In genomic region chr3:100994252-100994651, GRCm38 (mm10) we compare ENCODE assay signal across 25 mouse cellular contexts. TPM values are rescaled to one million over a fixed set of nuclear protein-coding genes. Genes with fewer than 3 reads are reported as not detected.
DNase-seq lines count a peak whose midpoint lies in the region; ATAC-seq and TF ChIP-seq lines count a peak whose summit lies in the region.
"Had no signal": no experiment of that assay in that cellular context is flagged by ENCODE, and none has a peak within 500 bp of the region (broad histone marks: within the 10 kb centered on the region; RNA-seq: fewer than 3 reads in every experiment).

No protein-coding gene starts in this region.

- H3K27ac ChIP-seq in gastrocnemius, adult 2 months = peak overlapping the region; percentile 40; the same call in 1 of the 2 replicates
- H3K27ac ChIP-seq in heart, postnatal 0 days (ENCODE audit: low read depth) = 0 out of 2 replicates have a peak overlapping the region, but pooled peaks have one; percentile 58
- H3K27ac ChIP-seq in midbrain, embryonic 10.5 days (replicated peaks) = 0 out of 2 replicates have a peak overlapping the region, but pooled peaks have one; percentile 13
- no peak overlapping the region; the same call in 1 of the 2 replicates for H3K27ac ChIP-seq in midbrain, postnatal 0 days (ENCODE audit: low read depth, low read length)
- peak overlapping the region; percentile 55 for H3K27ac ChIP-seq in macrophage
- no peak overlapping the region for H3K27ac ChIP-seq in intestine, embryonic 15.5 days
- H3K27ac ChIP-seq: embryonic facial prominence, embryonic 10.5 days; embryonic facial prominence, embryonic 15.5 days; forebrain, embryonic 12.5 days; hindbrain, embryonic 13.5 days; kidney, embryonic 15.5 days; limb, embryonic 12.5 days; liver, embryonic 12.5 days had no signal

- no peak overlapping the region; the same call in 1 of the 2 replicates for H3K4me2 ChIP-seq in heart, postnatal 0 days (ENCODE audit: low read depth, low read length)
- no peak overlapping the region for H3K4me2 ChIP-seq in midbrain, postnatal 0 days (ENCODE audit: low read depth, low read length, poor library complexity, severe bottlenecking)
- no peak overlapping the region for H3K4me2 ChIP-seq in intestine, embryonic 15.5 days (replicated peaks)
- H3K4me2 ChIP-seq: embryonic facial prominence, embryonic 15.5 days; forebrain, embryonic 12.5 days; hindbrain, embryonic 13.5 days; kidney, embryonic 15.5 days; limb, embryonic 12.5 days; liver, embryonic 12.5 days had no signal

- no peak overlapping the region for H3K9ac ChIP-seq in heart, postnatal 0 days (replicated peaks; ENCODE audit: low read depth, low read length)
- no peak overlapping the region for H3K9ac ChIP-seq in midbrain, postnatal 0 days (replicated peaks; ENCODE audit: low read length, poor library complexity, severe bottlenecking)
- H3K9ac ChIP-seq in intestine, embryonic 15.5 days = no peak overlapping the region
- H3K9ac ChIP-seq: embryonic facial prominence, embryonic 15.5 days; forebrain, embryonic 12.5 days; forebrain, postnatal 0 days; hindbrain, embryonic 13.5 days; kidney, embryonic 15.5 days; limb, embryonic 12.5 days; liver, embryonic 12.5 days had no signal

- H3K4me1 ChIP-seq in heart, postnatal 0 days (ENCODE audit: control insufficient read depth, insufficient read depth) = peaks cover 16% of the 10 kb centered on the region
- peaks cover 22% of the 10 kb centered on the region for H3K4me1 ChIP-seq in midbrain, embryonic 10.5 days
- H3K4me1 ChIP-seq in midbrain, postnatal 0 days (ENCODE audit: insufficient read depth, low read length) = peaks cover 11% of the 10 kb centered on the region; the same call in 1 of the 2 replicates
- H3K4me1 ChIP-seq in intestine, embryonic 15.5 days (replicated peaks) = peaks cover 3% of the 10 kb centered on the region; the same call in 1 of the 2 replicates
- H3K4me1 ChIP-seq: liver, embryonic 12.5 days had no signal

- H3K79me2 ChIP-seq in macrophage (ENCODE audit: inconsistent target) = no peaks in the 10 kb centered on the region

- TF ChIP-seq CTCF in gastrocnemius, adult 2 months (IDR thresholded peaks at IDR 0.05) = no peak
- TF ChIP-seq CTCF in heart, postnatal 0 days (IDR thresholded peaks at IDR 0.05; ENCODE audit: low read depth) = no peak
- TF ChIP-seq CTCF in midbrain, postnatal 0 days (IDR thresholded peaks at IDR 0.05) = no peak

- H3K27me3 ChIP-seq in heart, postnatal 0 days (ENCODE audit: control insufficient read depth, insufficient read depth, low read length) = no peaks in the 10 kb centered on the region
- no peaks in the 10 kb centered on the region for H3K27me3 ChIP-seq in midbrain, embryonic 10.5 days (ENCODE audit: low read depth, poor library complexity, severe bottlenecking)
- no peaks in the 10 kb centered on the region for H3K27me3 ChIP-seq in midbrain, postnatal 0 days (ENCODE audit: insufficient read depth, low read length)
- H3K27me3 ChIP-seq in intestine, embryonic 15.5 days (replicated peaks) = no peaks in the 10 kb centered on the region
- H3K27me3 ChIP-seq: CH12.LX; embryonic facial prominence, embryonic 15.5 days; hindbrain, embryonic 13.5 days; kidney, embryonic 15.5 days; limb, embryonic 12.5 days; liver, embryonic 12.5 days; megakaryocyte, embryonic 14.5 days had no signal

- no peaks in the 10 kb centered on the region for H3K9me3 ChIP-seq in heart, postnatal 0 days (replicated peaks; ENCODE audit: control insufficient read depth, low read length)
- no peaks in the 10 kb centered on the region for H3K9me3 ChIP-seq in midbrain, embryonic 10.5 days (replicated peaks)
- H3K9me3 ChIP-seq in midbrain, postnatal 0 days (ENCODE audit: low read length) = no peaks in the 10 kb centered on the region
- no peaks in the 10 kb centered on the region for H3K9me3 ChIP-seq in intestine, embryonic 15.5 days
- H3K9me3 ChIP-seq: embryonic facial prominence, embryonic 10.5 days; embryonic facial prominence, embryonic 15.5 days; forebrain, embryonic 12.5 days; heart, embryonic 10.5 days; hindbrain, embryonic 13.5 days; kidney, embryonic 15.5 days; limb, embryonic 12.5 days; liver, embryonic 12.5 days; megakaryocyte, embryonic 14.5 days had no signal

- H3K4me3 ChIP-seq in gastrocnemius, adult 2 months = no peak overlapping the region
- no peak overlapping the region for H3K4me3 ChIP-seq in heart, postnatal 0 days (ENCODE audit: low read depth, low read length)
- H3K4me3 ChIP-seq in midbrain, embryonic 10.5 days = no peak overlapping the region
- H3K4me3 ChIP-seq in midbrain, postnatal 0 days (ENCODE audit: low read depth, low read length) = no peak overlapping the region
- peak overlapping the region; percentile 17; the same call in 1 of the 2 replicates for H3K4me3 ChIP-seq in macrophage (ENCODE audit: inconsistent target)
- no peak overlapping the region for H3K4me3 ChIP-seq in intestine, embryonic 15.5 days (replicated peaks)
- H3K4me3 ChIP-seq: embryonic facial prominence, embryonic 10.5 days; embryonic facial prominence, embryonic 15.5 days; forebrain, embryonic 12.5 days; heart, embryonic 10.5 days; hindbrain, embryonic 13.5 days; kidney, embryonic 15.5 days; limb, embryonic 12.5 days; liver, embryonic 12.5 days had no signal

- ATAC-seq in heart, postnatal 0 days (ENCODE audit: insufficient read depth, low read depth) = no peak
- ATAC-seq in midbrain, postnatal 0 days (ENCODE audit: low FRiP score) = no peak
- no peak for ATAC-seq in intestine, embryonic 15.5 days
- ATAC-seq: forebrain, postnatal 0 days; intestine, postnatal 0 days; liver, embryonic 12.5 days had no signal

- DNase-seq in gastrocnemius, adult 2 months = no peak
- DNase-seq in gastrocnemius, postnatal 36 days = no peak
- DNase-seq in heart, postnatal 0 days (ENCODE audit: low spot score) = no peak
- DNase-seq in heart, adult 8-10 months (ENCODE audit: low spot score) = no peak
- DNase-seq in midbrain, embryonic 10.5 days (ENCODE audit: low spot score) = no peak
- no peak for DNase-seq in midbrain, postnatal 0 days (ENCODE audit: low spot score)
- DNase-seq: cerebellum, adult 2 months; cerebellum, postnatal 14 days; forebrain, postnatal 0 days; gastrocnemius, postnatal 10 days had no signal

- H3K36me3 ChIP-seq in heart, postnatal 0 days (replicated peaks; ENCODE audit: control insufficient read depth, insufficient read depth, low read length) = no peaks in the 10 kb centered on the region
- no peaks in the 10 kb centered on the region for H3K36me3 ChIP-seq in midbrain, embryonic 10.5 days
- H3K36me3 ChIP-seq in midbrain, postnatal 0 days (ENCODE audit: insufficient read depth, low read length) = no peaks in the 10 kb centered on the region
- no peaks in the 10 kb centered on the region for H3K36me3 ChIP-seq in macrophage (ENCODE audit: inconsistent target)
- H3K36me3 ChIP-seq in intestine, embryonic 15.5 days = no peaks in the 10 kb centered on the region
- H3K36me3 ChIP-seq: embryonic facial prominence, embryonic 10.5 days; embryonic facial prominence, embryonic 15.5 days; forebrain, embryonic 12.5 days; heart, embryonic 10.5 days; hindbrain, embryonic 13.5 days; kidney, embryonic 15.5 days; limb, embryonic 12.5 days; liver, embryonic 12.5 days had no signal

- intact Hi-C loops in gastrocnemius, adult 2 months (cut with DNase I) = no loop called here
- intact Hi-C loops in gastrocnemius, postnatal 36 days (cut with DNase I) = no loop called here

- WGBS in heart, postnatal 0 days = 88% methylated on average over 4 of the region's 4 CpGs
- WGBS in midbrain, embryonic 10.5 days = 70% methylated on average over 4 of the region's 4 CpGs
- WGBS in midbrain, postnatal 0 days = 64% methylated on average over 4 of the region's 4 CpGs
- WGBS in macrophage (ENCODE audit: missing documents) = 64% methylated on average over 4 of the region's 4 CpGs
- WGBS in intestine, embryonic 15.5 days = 82% methylated on average over 4 of the region's 4 CpGs

- no peak for TF ChIP-seq EP300 in heart, postnatal 0 days (IDR thresholded peaks at IDR 0.05; ENCODE audit: low read depth)

RNA-seq across cellular contexts. Expression of gene Ttf2, which starts 24.8 kb away (rescaled TPM):
- 1 to 10 TPM; 2.5 to 3.1 TPM for total RNA-seq in gastrocnemius, adult 2 months (2021)
- 1 to 10 TPM; 3.6 to 3.8 TPM for total RNA-seq in gastrocnemius, postnatal 36 days (2021)
- total RNA-seq in heart, postnatal 0 days (2014; rRNA removed; ENCODE audit: low replicate concordance) = 11.0 and 13.5 TPM in 2 replicates
- polyA plus RNA-seq in heart, postnatal 0 days (2015; fragmentation: Nextera tagmentation; extraction: Ambion mirVana) = 4.2 and 4.4 TPM in 2 replicates
- total RNA-seq in heart, adult 8-10 months (2022) = 1 to 10 TPM; 2.1 to 2.8 (median 2.5) TPM
- 29.3 and 30.1 TPM in 2 replicates for polyA plus RNA-seq in midbrain, embryonic 10.5 days (2016; fragmentation: Nextera tagmentation; extraction: Ambion mirVana)
- total RNA-seq in midbrain, postnatal 0 days (2014; rRNA removed) = 3.6 and 3.7 TPM in 2 replicates
- polyA plus RNA-seq in midbrain, postnatal 0 days (2015; fragmentation: Nextera tagmentation; extraction: Ambion mirVana) = 1.5 and 1.9 TPM in 2 replicates
- total RNA-seq in macrophage (2018; cell fraction: chromatin; rRNA removed) = 10 to 100 TPM in 20 of 26 experiments, 1 to 10 TPM in 6; 5.4 to 50.7 (median 25.3) TPM
- total RNA-seq in macrophage (2018; cell fraction: cytosol; rRNA removed) = 10 to 100 TPM in 1 of 26 experiments, 1 to 10 TPM in 25; 4.8 to 10.5 (median 8.2) TPM
- 10 to 100 TPM in 16 of 26 experiments, 1 to 10 TPM in 10; 4.6 to 39.8 (median 12.7) TPM for total RNA-seq in macrophage (2018; cell fraction: nucleus; rRNA removed)
- 5.9 to 10.8 TPM (median 6.1 TPM) in 3 replicates for polyA plus RNA-seq in macrophage (2018)
- 12.6 and 13.1 TPM in 2 replicates for polyA plus RNA-seq in intestine, embryonic 15.5 days (2015; fragmentation: Nextera tagmentation; extraction: Ambion mirVana)

RNA-seq across cellular contexts. Expression of gene Cd101, which starts 35.1 kb away (rescaled TPM):
- total RNA-seq in gastrocnemius, adult 2 months (2021) = under 1 TPM; 0.06 to 0.13 TPM
- under 1 TPM in 1 of 2 experiments, not detected in 1; 0.15 TPM for total RNA-seq in gastrocnemius, postnatal 36 days (2021)
- 1.8 TPM in 1 of 2 replicates, not detected in the other for total RNA-seq in heart, postnatal 0 days (2014; rRNA removed; ENCODE audit: low replicate concordance)
- 0.26 and 0.27 TPM in 2 replicates for polyA plus RNA-seq in heart, postnatal 0 days (2015; fragmentation: Nextera tagmentation; extraction: Ambion mirVana)
- total RNA-seq in heart, adult 8-10 months (2022) = under 1 TPM; 0.12 to 0.31 (median 0.22) TPM
- polyA plus RNA-seq in midbrain, embryonic 10.5 days (2016; fragmentation: Nextera tagmentation; extraction: Ambion mirVana) = 0.06 TPM in 1 of 2 replicates, not detected in the other
- 0.44 TPM in 1 of 2 replicates, not detected in the other for total RNA-seq in midbrain, postnatal 0 days (2014; rRNA removed)
- 0.07 TPM in 1 of 2 replicates, not detected in the other for polyA plus RNA-seq in midbrain, postnatal 0 days (2015; fragmentation: Nextera tagmentation; extraction: Ambion mirVana)
- total RNA-seq in macrophage (2018; cell fraction: chromatin; rRNA removed) = under 1 TPM in 1 of 26 experiments, not detected in 25; 0.41 TPM
- under 1 TPM; 0.06 to 0.29 (median 0.13) TPM for total RNA-seq in macrophage (2018; cell fraction: cytosol; rRNA removed)
- under 1 TPM in 5 of 26 experiments, not detected in 21; 0.16 to 0.30 (median 0.20) TPM for total RNA-seq in macrophage (2018; cell fraction: nucleus; rRNA removed)
- 0.10 to 0.20 TPM (median 0.14 TPM) in 3 replicates for polyA plus RNA-seq in macrophage (2018)
- 0.05 TPM in 1 of 2 replicates, not detected in the other for polyA plus RNA-seq in intestine, embryonic 15.5 days (2015; fragmentation: Nextera tagmentation; extraction: Ambion mirVana)
- total RNA-seq: CH12.LX had no signal
- polyA plus RNA-seq: embryonic facial prominence, embryonic 10.5 days; hindbrain, embryonic 13.5 days; stomach, embryonic 14.5 days; testis, adult 2 months had no signal

Comparison
In these comparisons a context has a peak if more than half of its experiments do, and no peak if none do; other contexts are left out.
1. H3K27ac ChIP-seq: peak in gastrocnemius, adult 2 months (single experiment), heart, postnatal 0 days (single experiment), midbrain, embryonic 10.5 days (single experiment) and macrophage (single experiment); none in midbrain, postnatal 0 days (single experiment) and intestine, embryonic 15.5 days (single experiment).